Mouse (Mus musculus) spleen, adult 2 months (tissue): Measurements from ENCODE around the gene Myocd.

Experiments used
- CTCF ChIP-seq: fragments of 200-500 bp; IDR thresholded peaks from 2 replicates; pipeline ENCODE4 v1.5.1; 2011; ENCODE audit warnings: mild to moderate bottlenecking, inconsistent platforms; ENCODE audit not compliant: insufficient read depth, insufficient read length, insufficient replicate concordance; ENCODE audit errors: extremely low read depth
- POLR2A ChIP-seq: fragments of 200-500 bp; IDR thresholded peaks from 2 replicates; pipeline ENCODE4 v1.6.1; 2011; ENCODE audit warnings: low read depth, low read length, inconsistent platforms

- TF ChIP-seq CTCF (no peak), POLR2A (no peak)
These were observed 136.1 kb downstream of the Myocd start for GRCm38 (mm10) chr11:65133661-65134060.
